Mouse (Mus musculus): ENCODE data around the gene Agl. TPM values are rescaled to one million over a fixed set of nuclear protein-coding genes. Genes with fewer than 3 reads are reported as not detected.

Gene Agl
- polyA plus RNA-seq, 1 experiment: 20.8 TPM

DNA sequence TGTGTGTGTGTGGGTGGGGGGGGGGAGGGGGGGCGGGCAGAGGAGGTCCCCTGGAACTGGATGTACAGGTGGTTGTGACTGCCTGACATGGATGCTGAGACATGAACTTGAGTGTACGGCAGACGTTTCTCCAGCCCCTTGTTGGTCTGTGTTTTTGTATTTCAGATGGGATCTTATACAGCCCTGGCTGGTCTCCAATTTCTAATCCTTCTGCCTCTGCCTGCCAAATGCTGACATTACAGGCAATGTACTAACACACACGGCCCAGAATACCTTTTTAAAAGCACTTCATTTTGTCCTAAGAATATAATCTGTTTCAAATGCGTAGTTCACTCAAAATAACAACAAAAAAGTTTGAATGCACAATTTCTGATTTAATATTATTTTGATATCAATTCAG, 23.4 kb upstream of the Agl start:
- TF ChIP-seq POLR2A (IDR thresholded peaks at IDR 0.05; ENCODE audit: borderline replicate concordance, insufficient read depth, low read length): no peak
- TF ChIP-seq CTCF (IDR thresholded peaks at IDR 0.05; ENCODE audit: borderline replicate concordance, insufficient read depth, low read depth, low read length): no peak
- 37% methylated on average over 5 of the region's 5 CpGs for WGBS
- H3K4me3 ChIP-seq (replicated peaks; ENCODE audit: insufficient read depth, low read depth, low read length): no peak overlapping the region
- no peaks in the 10 kb centered on the region for H3K4me1 ChIP-seq (ENCODE audit: control insufficient read depth, insufficient read depth, low read length)
- DNase-seq: no peak
- H3K27me3 ChIP-seq (ENCODE audit: control insufficient read depth, insufficient read depth, low read length): no peaks in the 10 kb centered on the region
- no peak overlapping the region for H3K27ac ChIP-seq (ENCODE audit: insufficient read depth, low read length)

GRCm38 (mm10) chr3:116829274-116829920, 21.4 kb upstream of the Agl start:
- TF ChIP-seq CTCF (IDR thresholded peaks at IDR 0.05; ENCODE audit: borderline replicate concordance, insufficient read depth, low read depth, low read length) (no peak), POLR2A (IDR thresholded peaks at IDR 0.05; ENCODE audit: borderline replicate concordance, insufficient read depth, low read length) (no peak)
- DNase-seq: no peak
- Histone ChIP-seq H3K4me1 (ENCODE audit: control insufficient read depth, insufficient read depth, low read length) (no peaks in the 10 kb centered on the region), H3K27ac (ENCODE audit: insufficient read depth, low read length) (no peak overlapping the region), H3K4me3 (replicated peaks; ENCODE audit: insufficient read depth, low read depth, low read length) (no peak overlapping the region), H3K27me3 (ENCODE audit: control insufficient read depth, insufficient read depth, low read length) (no peaks in the 10 kb centered on the region)
- WGBS: 84% methylated on average over 10 of the region's 10 CpGs

GRCm38 (mm10) chr3:116826471-116827215, 18.7 kb upstream of the Agl start:
- no peak overlapping the region for H3K27ac ChIP-seq (ENCODE audit: insufficient read depth, low read length)
- DNase-seq: no peak
- H3K27me3 ChIP-seq (ENCODE audit: control insufficient read depth, insufficient read depth, low read length): no peaks in the 10 kb centered on the region
- TF ChIP-seq POLR2A (IDR thresholded peaks at IDR 0.05; ENCODE audit: borderline replicate concordance, insufficient read depth, low read length) (no peak), CTCF (IDR thresholded peaks at IDR 0.05; ENCODE audit: borderline replicate concordance, insufficient read depth, low read depth, low read length) (no peak)
- H3K4me3 ChIP-seq (replicated peaks; ENCODE audit: insufficient read depth, low read depth, low read length): no peak overlapping the region
- H3K4me1 ChIP-seq (ENCODE audit: control insufficient read depth, insufficient read depth, low read length): no peaks in the 10 kb centered on the region
- 71% methylated on average over 4 of the region's 4 CpGs for WGBS

GRCm38 (mm10) chr3:116817231-116817630, 9.3 kb upstream of the Agl start:
- H3K4me3 ChIP-seq (replicated peaks; ENCODE audit: insufficient read depth, low read depth, low read length): no peak overlapping the region
- no peak overlapping the region for H3K27ac ChIP-seq (ENCODE audit: insufficient read depth, low read length)
- TF ChIP-seq CTCF (IDR thresholded peaks at IDR 0.05; ENCODE audit: borderline replicate concordance, insufficient read depth, low read depth, low read length) (no peak), POLR2A (IDR thresholded peaks at IDR 0.05; ENCODE audit: borderline replicate concordance, insufficient read depth, low read length) (no peak)
- DNase-seq: no peak
- no peaks in the 10 kb centered on the region for H3K4me1 ChIP-seq (ENCODE audit: control insufficient read depth, insufficient read depth, low read length)
- 93% methylated on average over 7 of the region's 7 CpGs for WGBS
- H3K27me3 ChIP-seq (ENCODE audit: control insufficient read depth, insufficient read depth, low read length): no peaks in the 10 kb centered on the region

GRCm38 (mm10) chr3:116816674-116817215, 8.8 kb upstream of the Agl start:
- Histone ChIP-seq H3K27ac (ENCODE audit: insufficient read depth, low read length) (no peak overlapping the region), H3K4me1 (ENCODE audit: control insufficient read depth, insufficient read depth, low read length) (no peaks in the 10 kb centered on the region), H3K27me3 (ENCODE audit: control insufficient read depth, insufficient read depth, low read length) (no peaks in the 10 kb centered on the region), H3K4me3 (replicated peaks; ENCODE audit: insufficient read depth, low read depth, low read length) (no peak overlapping the region)
- DNase-seq: no peak
- TF ChIP-seq CTCF (IDR thresholded peaks at IDR 0.05; ENCODE audit: borderline replicate concordance, insufficient read depth, low read depth, low read length) (no peak), POLR2A (IDR thresholded peaks at IDR 0.05; ENCODE audit: borderline replicate concordance, insufficient read depth, low read length) (no peak)
- 86% methylated on average over 3 of the region's 3 CpGs for WGBS

- H3K4me1 ChIP-seq (ENCODE audit: control insufficient read depth, insufficient read depth, low read length): no peaks in the 10 kb centered on the region
- H3K27me3 ChIP-seq (ENCODE audit: control insufficient read depth, insufficient read depth, low read length): no peaks in the 10 kb centered on the region
- WGBS: 74% methylated on average over 4 of the region's 4 CpGs
- no peak overlapping the region for H3K27ac ChIP-seq (ENCODE audit: insufficient read depth, low read length)
- TF ChIP-seq POLR2A (IDR thresholded peaks at IDR 0.05; ENCODE audit: borderline replicate concordance, insufficient read depth, low read length) (no peak), CTCF (IDR thresholded peaks at IDR 0.05; ENCODE audit: borderline replicate concordance, insufficient read depth, low read depth, low read length) (no peak)
- no peak for DNase-seq
- H3K4me3 ChIP-seq (replicated peaks; ENCODE audit: insufficient read depth, low read depth, low read length): no peak overlapping the region
Observed at GRCm38 (mm10) chr3:116815916-116816315, 8.0 kb upstream of the Agl start.

GRCm38 (mm10) chr3:116815305-116815797, 7.4 kb upstream of the Agl start:
- TF ChIP-seq POLR2A (IDR thresholded peaks at IDR 0.05; ENCODE audit: borderline replicate concordance, insufficient read depth, low read length): no peak
- TF ChIP-seq CTCF (IDR thresholded peaks at IDR 0.05; ENCODE audit: borderline replicate concordance, insufficient read depth, low read depth, low read length): no peak
- DNase-seq: no peak
- Histone ChIP-seq H3K27ac (ENCODE audit: insufficient read depth, low read length) (no peak overlapping the region), H3K4me3 (replicated peaks; ENCODE audit: insufficient read depth, low read depth, low read length) (no peak overlapping the region), H3K4me1 (ENCODE audit: control insufficient read depth, insufficient read depth, low read length) (no peaks in the 10 kb centered on the region), H3K27me3 (ENCODE audit: control insufficient read depth, insufficient read depth, low read length) (no peaks in the 10 kb centered on the region)
- 74% methylated on average over 6 of the region's 6 CpGs for WGBS

Data from cerebellum, adult 2 months (tissue).